Mouse (Mus musculus): ENCODE data around the gene Nr2f6. TPM values are rescaled to one million over a fixed set of nuclear protein-coding genes. Genes with fewer than 3 reads are reported as not detected.

The Nr2f6 gene
- polyA plus RNA-seq, 1 experiment from 2014 or later: 17.2 TPM

DNA sequence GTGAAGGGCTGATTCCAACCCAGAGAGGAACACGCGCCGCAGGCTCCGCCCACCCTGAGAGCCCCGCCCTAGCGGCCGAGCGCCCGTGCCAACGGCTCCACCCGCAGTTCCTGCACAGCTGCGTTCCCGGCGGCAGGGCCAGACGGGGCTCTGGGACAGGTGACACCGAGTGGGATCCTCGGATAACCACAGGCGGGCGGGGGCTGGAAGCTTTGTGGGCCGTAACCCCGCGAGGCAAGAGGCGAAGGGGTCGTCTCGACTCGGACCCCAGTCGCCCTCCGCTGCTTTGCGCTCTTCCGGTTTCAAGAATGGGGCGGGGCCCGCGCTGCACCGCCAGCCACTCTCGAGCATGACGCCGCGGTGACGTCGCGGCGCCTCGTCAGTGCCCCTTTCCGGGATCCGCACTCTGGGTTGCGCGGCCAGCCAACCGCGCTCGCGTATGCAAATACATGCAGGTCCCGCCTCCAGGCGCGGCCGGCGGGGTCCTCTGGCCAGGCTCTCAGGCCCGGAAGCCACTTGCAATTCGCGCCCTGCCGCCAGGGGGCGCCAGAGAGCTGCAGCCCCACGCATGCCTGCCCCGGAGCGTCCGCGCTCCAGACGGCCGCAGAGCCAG lies 10.4 kb downstream of the Nr2f6 start, which contains the start of gene Ocel1:
TSS of gene Ocel1 (plus strand) at position 63 of the 613 bp plus-strand sequence.
- Histone ChIP-seq H3K36me3 (ENCODE audit: control insufficient read depth, insufficient read depth) (no peaks in the 10 kb centered on the region; the same call in 1 of the 2 replicates), H3K4me2 (ENCODE audit: low read depth, low read length) (peak within 1 kb of the TSS; percentile 56), H3K4me1 (ENCODE audit: control insufficient read depth, low read depth, low read length) (peaks cover 41% of the 10 kb centered on the region), H3K27ac (ENCODE audit: low read length) (peak within 1 kb of the TSS; percentile 90), H3K9me3 (replicated peaks; ENCODE audit: control insufficient read depth, low read length) (no peaks in the 10 kb centered on the region), H3K4me3 (ENCODE audit: low read depth, low read length) (peak within 1 kb of the TSS; percentile 85), H3K9ac (ENCODE audit: low read depth, low read length) (peak within 1 kb of the TSS; percentile 83), H3K27me3 (ENCODE audit: control insufficient read depth, insufficient read depth, low read depth, low read length) (peaks cover 5% of the 10 kb centered on the region; the same call in 1 of the 2 replicates)
- under 1% methylated on average over 66 of the region's 68 CpGs for WGBS (ENCODE audit: insufficient replicate concordance)
- peak; percentile 89 for ATAC-seq (ENCODE audit: low read depth)

DNA sequence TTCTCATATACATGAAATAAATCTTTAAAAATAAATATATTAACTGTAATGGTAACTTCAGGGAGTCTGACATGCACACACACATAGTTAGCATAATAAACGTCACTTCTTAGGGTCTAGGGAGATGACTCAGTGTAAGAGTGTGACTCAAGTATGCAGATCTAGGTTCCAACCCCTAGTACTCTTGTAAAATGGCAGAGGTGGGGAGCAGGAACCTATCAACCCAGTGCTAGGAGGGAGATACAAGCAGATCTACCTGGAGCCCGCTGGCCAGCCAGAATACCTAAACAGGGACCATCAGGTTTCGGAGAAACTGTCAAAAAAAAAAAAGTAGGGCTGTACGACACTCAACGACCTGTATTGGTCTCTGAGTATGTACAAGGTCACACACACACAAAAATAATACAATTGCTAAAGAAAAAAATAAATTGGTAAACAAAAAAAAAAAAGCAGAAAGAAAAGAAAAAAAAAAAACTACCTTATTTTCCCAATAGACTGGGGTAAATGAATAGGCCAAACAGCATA lies 11.0 kb downstream of the Nr2f6 start:
- H3K36me3 ChIP-seq (ENCODE audit: control insufficient read depth, insufficient read depth): no peaks in the 10 kb centered on the region; the same call in 1 of the 2 replicates
- peak overlapping the region; percentile 56 for H3K4me2 ChIP-seq (ENCODE audit: low read depth, low read length)
- H3K4me3 ChIP-seq (ENCODE audit: low read depth, low read length): peak overlapping the region; percentile 85
- H3K9ac ChIP-seq (ENCODE audit: low read depth, low read length): peak overlapping the region; percentile 4; the same call in 1 of the 2 replicates
- H3K27me3 ChIP-seq (ENCODE audit: control insufficient read depth, insufficient read depth, low read depth, low read length): no peaks in the 10 kb centered on the region
- no peaks in the 10 kb centered on the region for H3K9me3 ChIP-seq (replicated peaks; ENCODE audit: control insufficient read depth, low read length)
- no peak for ATAC-seq (ENCODE audit: low read depth)
- peaks cover 38% of the 10 kb centered on the region for H3K4me1 ChIP-seq (ENCODE audit: control insufficient read depth, low read depth, low read length)
- no peak overlapping the region; the same call in 1 of the 2 replicates for H3K27ac ChIP-seq (ENCODE audit: low read length)
- WGBS (ENCODE audit: insufficient replicate concordance): 9% methylated on average over 5 of the region's 5 CpGs

DNA sequence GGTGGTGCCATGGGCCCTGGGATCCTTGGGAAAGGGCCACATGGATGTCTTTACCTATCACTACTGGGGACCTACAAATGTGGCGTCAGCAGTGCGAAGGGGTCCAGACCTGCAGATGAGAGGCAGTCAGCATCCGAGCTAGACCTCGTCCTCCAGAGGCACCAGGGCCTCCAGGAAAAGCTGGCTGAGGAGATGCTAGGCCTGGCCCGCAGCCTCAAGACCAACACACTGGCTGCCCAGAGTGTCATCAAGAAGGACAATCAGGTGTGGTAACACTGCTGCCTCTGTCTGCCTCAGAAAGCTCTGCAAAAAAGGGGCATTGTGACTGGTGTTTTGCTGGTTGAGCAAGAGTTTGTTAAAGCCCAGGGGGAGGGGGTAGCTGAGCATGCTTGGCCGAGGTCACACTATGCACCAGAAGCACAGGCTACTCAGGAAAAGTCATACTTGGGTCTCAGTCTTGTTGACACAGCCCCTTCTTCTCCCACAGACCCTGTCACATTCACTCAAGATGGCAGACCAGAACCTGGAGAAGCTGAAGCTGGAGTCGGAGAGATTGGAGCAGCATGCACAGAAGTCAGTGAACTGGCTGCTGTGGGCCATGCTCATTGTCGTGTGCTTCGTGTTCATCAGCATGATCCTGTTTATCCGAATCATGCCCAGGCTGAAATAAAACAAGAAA lies 12.6 kb downstream of the Nr2f6 start:
- H3K4me1 ChIP-seq (ENCODE audit: control insufficient read depth, low read depth, low read length): peaks cover 30% of the 10 kb centered on the region
- no peaks in the 10 kb centered on the region for H3K27me3 ChIP-seq (ENCODE audit: control insufficient read depth, insufficient read depth, low read depth, low read length)
- H3K36me3 ChIP-seq (ENCODE audit: control insufficient read depth, insufficient read depth): no peaks in the 10 kb centered on the region; the same call in 1 of the 2 replicates
- H3K9me3 ChIP-seq (replicated peaks; ENCODE audit: control insufficient read depth, low read length): no peaks in the 10 kb centered on the region
- H3K4me3 ChIP-seq (ENCODE audit: low read depth, low read length): no peak overlapping the region
- 79% methylated on average over 10 of the region's 10 CpGs for WGBS (ENCODE audit: insufficient replicate concordance)
- no peak overlapping the region for H3K4me2 ChIP-seq (ENCODE audit: low read depth, low read length)
- no peak for ATAC-seq (ENCODE audit: low read depth)
- H3K27ac ChIP-seq (ENCODE audit: low read length): no peak overlapping the region
- no peak overlapping the region for H3K9ac ChIP-seq (ENCODE audit: low read depth, low read length)

DNA sequence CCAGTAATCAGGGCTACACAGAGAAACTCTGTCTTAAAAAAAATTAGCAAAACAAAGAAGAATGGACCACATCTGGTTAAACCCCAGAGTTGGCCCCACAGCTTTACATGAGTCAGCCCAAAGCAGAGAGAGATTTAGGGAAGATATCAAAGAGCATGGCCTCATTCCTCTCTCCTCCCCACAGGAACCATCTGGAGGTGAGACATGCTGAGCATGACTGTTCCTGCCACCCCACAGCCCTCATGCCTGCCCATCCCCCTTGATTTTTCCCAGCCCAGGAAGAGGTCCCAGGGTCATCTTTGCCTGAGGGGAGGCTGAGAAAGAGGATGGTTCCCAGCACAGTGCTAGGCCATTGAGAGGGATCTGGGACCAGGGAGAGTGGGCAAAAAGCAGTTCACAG lies 13.4 kb downstream of the Nr2f6 start:
- Histone ChIP-seq H3K27me3 (ENCODE audit: control insufficient read depth, insufficient read depth, low read depth, low read length) (no peaks in the 10 kb centered on the region), H3K27ac (ENCODE audit: low read length) (no peak overlapping the region), H3K4me3 (ENCODE audit: low read depth, low read length) (peak overlapping the region; percentile 66; the same call in 1 of the 2 replicates), H3K9ac (ENCODE audit: low read depth, low read length) (no peak overlapping the region; the same call in 1 of the 2 replicates), H3K36me3 (ENCODE audit: control insufficient read depth, insufficient read depth) (no peaks in the 10 kb centered on the region; the same call in 1 of the 2 replicates), H3K4me1 (ENCODE audit: control insufficient read depth, low read depth, low read length) (peaks cover 30% of the 10 kb centered on the region), H3K4me2 (ENCODE audit: low read depth, low read length) (peak overlapping the region; percentile 78; the same call in 1 of the 2 replicates), H3K9me3 (replicated peaks; ENCODE audit: control insufficient read depth, low read length) (no peaks in the 10 kb centered on the region)
- no peak for ATAC-seq (ENCODE audit: low read depth)

DNA sequence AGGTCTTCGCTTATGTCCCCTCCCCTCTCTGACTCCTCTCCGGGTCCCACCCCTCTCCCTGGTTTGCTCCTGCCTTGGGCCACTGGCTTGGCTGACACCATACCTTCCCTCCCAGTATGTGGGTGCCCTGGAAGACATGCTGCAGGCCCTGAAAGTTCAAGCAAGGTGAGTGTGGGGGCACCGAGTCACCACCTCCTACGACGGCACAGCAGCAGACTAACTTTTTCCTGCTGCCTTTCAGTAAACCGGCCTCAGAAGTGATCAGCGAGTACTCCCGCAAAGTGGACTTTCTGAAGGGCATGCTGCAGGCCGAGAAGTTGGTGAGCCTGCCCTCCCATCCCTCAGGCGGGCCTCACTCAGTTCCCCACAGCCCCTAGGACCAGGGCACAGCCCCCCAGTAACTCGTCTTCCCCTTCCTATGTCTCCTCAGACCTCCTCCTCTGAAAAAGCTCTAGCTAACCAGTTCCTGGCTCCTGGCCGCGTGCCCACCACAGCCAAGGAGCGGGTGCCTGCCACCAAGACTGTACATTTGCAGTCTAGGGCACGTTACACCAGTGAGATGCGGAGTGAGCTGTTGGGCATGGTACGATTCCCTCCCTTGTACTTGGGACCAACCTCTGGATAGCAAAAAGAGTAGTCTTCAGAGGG lies 14.1 kb downstream of the Nr2f6 start:
- WGBS (ENCODE audit: insufficient replicate concordance): 34% methylated on average over 17 of the region's 17 CpGs
- peak overlapping the region; percentile 83 for H3K27ac ChIP-seq (ENCODE audit: low read length)
- ATAC-seq (ENCODE audit: low read depth): no peak
- peak overlapping the region; percentile 57 for H3K9ac ChIP-seq (ENCODE audit: low read depth, low read length)
- H3K4me3 ChIP-seq (ENCODE audit: low read depth, low read length): peak overlapping the region; percentile 66
- H3K36me3 ChIP-seq (ENCODE audit: control insufficient read depth, insufficient read depth): no peaks in the 10 kb centered on the region; the same call in 1 of the 2 replicates
- no peaks in the 10 kb centered on the region for H3K27me3 ChIP-seq (ENCODE audit: control insufficient read depth, insufficient read depth, low read depth, low read length)
- H3K4me2 ChIP-seq (ENCODE audit: low read depth, low read length): peak overlapping the region; percentile 78
- H3K9me3 ChIP-seq (replicated peaks; ENCODE audit: control insufficient read depth, low read length): no peaks in the 10 kb centered on the region
- peaks cover 30% of the 10 kb centered on the region for H3K4me1 ChIP-seq (ENCODE audit: control insufficient read depth, low read depth, low read length)

DNA sequence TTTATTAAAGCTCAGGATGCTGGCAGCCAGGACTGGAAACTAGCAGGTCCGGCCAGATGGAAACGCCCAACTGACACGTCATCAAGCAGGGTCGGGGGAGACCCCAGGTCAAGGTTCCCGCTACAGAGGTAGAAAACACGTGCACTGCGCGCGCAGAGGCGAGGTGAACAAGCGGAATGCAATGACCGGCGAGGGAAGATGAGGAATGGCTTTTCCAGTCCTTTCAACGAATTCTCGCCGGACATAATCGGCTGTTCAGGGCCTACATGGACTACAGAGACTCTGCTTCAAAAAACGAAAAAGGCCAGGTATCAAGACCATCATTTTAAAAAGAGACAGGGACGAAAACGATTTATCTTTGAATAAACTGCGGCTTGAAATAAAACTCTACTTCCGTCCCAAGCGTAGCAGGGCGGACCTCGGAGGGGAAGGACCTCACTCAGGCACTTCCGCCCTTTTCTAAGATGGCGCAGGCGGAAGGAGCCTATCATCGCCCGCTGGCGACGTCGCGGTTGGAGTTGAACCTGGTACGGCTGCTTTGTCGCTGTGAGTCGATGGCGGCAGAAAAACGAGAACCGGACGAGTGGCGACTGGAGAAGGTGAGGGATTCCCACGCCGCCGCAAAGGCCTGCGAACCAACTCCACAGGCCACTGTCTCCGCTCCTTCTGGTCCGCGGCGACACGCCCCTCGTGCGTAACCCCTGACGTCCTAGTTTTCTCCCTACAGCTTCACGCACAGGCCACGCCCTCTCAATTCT lies 14.8 kb downstream of the Nr2f6 start, which contains the start of gene Use1:
TSS of gene Use1 (plus strand) at position 78 of the 758 bp plus-strand sequence.
- Histone ChIP-seq H3K4me3 (ENCODE audit: low read depth, low read length) (peak within 1 kb of the TSS; percentile 66), H3K4me2 (ENCODE audit: low read depth, low read length) (peak within 1 kb of the TSS; percentile 83), H3K27me3 (ENCODE audit: control insufficient read depth, insufficient read depth, low read depth, low read length) (no peaks in the 10 kb centered on the region), H3K9ac (ENCODE audit: low read depth, low read length) (peak within 1 kb of the TSS; percentile 57), H3K36me3 (ENCODE audit: control insufficient read depth, insufficient read depth) (no peaks in the 10 kb centered on the region; the same call in 1 of the 2 replicates), H3K4me1 (ENCODE audit: control insufficient read depth, low read depth, low read length) (peaks cover 30% of the 10 kb centered on the region), H3K9me3 (replicated peaks; ENCODE audit: control insufficient read depth, low read length) (no peaks in the 10 kb centered on the region), H3K27ac (ENCODE audit: low read length) (peak within 1 kb of the TSS; percentile 83)
- under 1% methylated on average over 56 of the region's 56 CpGs for WGBS (ENCODE audit: insufficient replicate concordance)
- peak; percentile 66 for ATAC-seq (ENCODE audit: low read depth)

DNA sequence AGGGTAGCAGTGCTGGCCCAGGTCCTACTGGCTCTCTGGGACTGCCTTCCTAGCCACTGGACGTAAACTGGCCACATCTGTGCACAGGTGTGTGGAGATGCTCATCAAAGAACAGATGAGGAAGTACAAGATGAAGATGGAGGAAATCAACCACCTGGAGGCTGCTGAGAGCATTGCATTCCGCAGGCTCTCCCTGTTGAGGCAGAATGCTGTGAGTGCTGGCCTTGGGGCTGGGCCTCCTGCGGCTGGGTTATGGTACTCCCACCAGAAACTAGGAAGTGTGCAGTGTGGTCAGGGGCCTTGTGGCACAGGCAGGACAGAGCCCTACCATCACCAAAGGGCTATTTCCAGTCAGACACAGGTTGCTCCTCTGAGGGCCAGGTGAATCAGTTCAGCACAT lies 23.7 kb downstream of the Nr2f6 start:
- H3K27ac ChIP-seq (ENCODE audit: low read length): no peak overlapping the region
- H3K4me1 ChIP-seq (ENCODE audit: control insufficient read depth, low read depth, low read length): no peaks in the 10 kb centered on the region
- no peaks in the 10 kb centered on the region for H3K27me3 ChIP-seq (ENCODE audit: control insufficient read depth, insufficient read depth, low read depth, low read length)
- no peak overlapping the region for H3K9ac ChIP-seq (ENCODE audit: low read depth, low read length)
- H3K4me2 ChIP-seq (ENCODE audit: low read depth, low read length): no peak overlapping the region
- no peak for ATAC-seq (ENCODE audit: low read depth)
- WGBS (ENCODE audit: insufficient replicate concordance): 72% methylated on average over 3 of the region's 3 CpGs
- H3K9me3 ChIP-seq (replicated peaks; ENCODE audit: control insufficient read depth, low read length): no peaks in the 10 kb centered on the region
- H3K36me3 ChIP-seq (ENCODE audit: control insufficient read depth, insufficient read depth): peaks cover 11% of the 10 kb centered on the region
- no peak overlapping the region for H3K4me3 ChIP-seq (ENCODE audit: low read depth, low read length)

DNA sequence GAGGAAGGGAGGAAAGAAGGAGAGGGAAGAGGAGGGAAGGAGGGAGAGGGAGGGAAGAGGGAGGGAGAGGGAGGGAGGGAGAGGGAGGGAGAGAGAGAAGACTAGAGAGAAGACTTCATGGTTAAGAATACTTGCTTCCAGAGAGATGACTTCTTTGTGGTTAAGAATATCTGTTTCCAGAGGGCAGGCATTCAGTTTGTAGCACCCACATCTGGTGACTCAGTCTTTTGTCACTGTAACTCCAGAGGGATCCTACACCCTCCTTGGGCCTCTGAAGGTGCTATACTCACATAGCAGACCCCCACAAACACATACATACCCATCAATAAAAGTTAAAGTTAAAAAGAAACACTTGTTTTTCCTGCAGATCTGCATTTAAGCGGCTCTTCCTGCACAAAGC lies 30.2 kb downstream of the Nr2f6 start:
- Histone ChIP-seq H3K9ac (ENCODE audit: low read depth, low read length) (no peak overlapping the region), H3K27me3 (ENCODE audit: control insufficient read depth, insufficient read depth, low read depth, low read length) (no peaks in the 10 kb centered on the region), H3K4me1 (ENCODE audit: control insufficient read depth, low read depth, low read length) (no peaks in the 10 kb centered on the region), H3K9me3 (replicated peaks; ENCODE audit: control insufficient read depth, low read length) (no peaks in the 10 kb centered on the region), H3K4me3 (ENCODE audit: low read depth, low read length) (no peak overlapping the region), H3K27ac (ENCODE audit: low read length) (no peak overlapping the region), H3K4me2 (ENCODE audit: low read depth, low read length) (no peak overlapping the region), H3K36me3 (ENCODE audit: control insufficient read depth, insufficient read depth) (peaks cover 28% of the 10 kb centered on the region)
- no peak for ATAC-seq (ENCODE audit: low read depth)
- 84% methylated on average over 1 of the region's 1 CpGs for WGBS (ENCODE audit: insufficient replicate concordance)

All from liver, embryonic 16.5 days (tissue).